Mouse (Mus musculus) c-Kit-negative CD71-positive TER-119-positive erythroid progenitor cells, embryonic 14.5 days (primary cell): ENCODE measurements around the gene Vwc2.

Source experiments
- DNase-seq: peaks from one replicate; pipeline ENCODE4 v3.0.0-alpha.2; 2013; ENCODE audit warnings: low read depth, low spot score

Vwc2 gene

GRCm38 (mm10) chr11:11242694-11243377 lies 128.8 kb downstream of the Vwc2 start:
- DNase-seq: no peak

DNA sequence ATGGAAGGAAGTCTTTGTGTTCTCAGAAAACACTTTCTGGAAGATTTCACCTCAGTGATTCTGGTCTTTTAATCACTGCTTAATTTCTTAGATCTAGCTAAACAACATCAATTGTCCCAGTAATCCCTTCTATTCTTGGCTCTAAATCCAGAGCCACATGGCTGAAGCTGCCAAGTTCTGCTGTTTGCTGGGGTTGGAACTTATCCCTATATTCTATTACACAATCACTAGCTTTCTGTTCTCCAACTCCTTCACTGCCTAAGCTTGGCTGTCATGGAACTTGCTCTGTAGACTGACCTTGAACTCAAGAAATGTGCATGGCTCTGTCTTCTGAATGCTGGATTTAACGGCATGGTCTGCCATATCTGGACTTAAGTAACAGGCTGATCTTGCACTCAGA lies 143.3 kb downstream of the Vwc2 start:
- no peak for DNase-seq

DNA sequence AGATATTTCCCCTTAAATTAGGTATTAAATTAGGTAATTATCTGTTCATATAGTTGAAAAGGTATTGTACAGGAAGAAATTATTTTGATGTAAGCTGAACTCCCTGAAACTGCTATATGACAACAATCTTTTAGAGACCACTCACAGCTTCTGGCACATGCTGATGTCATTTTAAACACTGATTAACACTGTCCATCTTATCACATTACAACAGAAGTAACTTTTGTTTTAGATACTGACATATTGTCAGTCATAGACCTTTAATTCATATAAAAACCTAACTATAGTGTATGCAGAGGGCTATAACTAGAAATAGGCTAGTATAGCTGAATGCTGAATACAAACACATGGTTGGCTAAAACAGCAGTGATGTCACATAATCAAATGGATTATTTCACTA lies 166.1 kb downstream of the Vwc2 start:
- no peak for DNase-seq

GRCm38 (mm10) chr11:11283512-11283911 lies 169.5 kb downstream of the Vwc2 start:
- no peak for DNase-seq
